Mouse (Mus musculus): ENCODE measurements around the gene Inpp4a.

- TF ChIP-seq POLR2A (IDR thresholded peaks at IDR 0.05; ENCODE audit: low read depth, low read length) (no peak), CTCF (IDR thresholded peaks at IDR 0.05; ENCODE audit: borderline replicate concordance, insufficient read depth, low read length) (no peak)
Measured at GRCm38 (mm10) chr1:37378095-37378494, 78.4 kb downstream of the Inpp4a start.

All from embryonic fibroblast, embryonic 13.5 days (primary cell).